Mouse (Mus musculus) heart, postnatal 0 days (tissue): ENCODE results near the gene Kndc1.

ENCODE experiments used
- CTCF ChIP-seq: IDR thresholded peaks from 2 replicates; pipeline ENCODE4 v1.5.1; 2016; ENCODE audit warnings: antibody characterized with exemption, control low read depth, low read depth
- EP300 ChIP-seq: IDR thresholded peaks from 2 replicates; pipeline ENCODE4 v1.6.1; 2016; ENCODE audit warnings: antibody characterized with exemption, low read depth

- TF ChIP-seq CTCF (no peak), EP300 (no peak)
Measured at GRCm38 (mm10) chr7:139945516-139945915, 51.0 kb downstream of the Kndc1 start.
